Mouse (Mus musculus) C2C12 (cell line): ENCODE data around the gene Evx2.

ENCODE experiments used
- CTCF ChIP-seq: IDR thresholded peaks from one replicate; pipeline ENCODE4 v1.5.1; 2011; ENCODE audit not compliant: control insufficient read depth, insufficient read depth, insufficient read length
- FOSL1 ChIP-seq: IDR thresholded peaks from one replicate; pipeline ENCODE4 v1.8.0; 2011; ENCODE audit warnings: mild to moderate bottlenecking, low read length; ENCODE audit not compliant: poor library complexity, insufficient read depth, severe bottlenecking
- MAX ChIP-seq: IDR thresholded peaks from one replicate; pipeline ENCODE4 v1.6.1; 2011; ENCODE audit warnings: mild to moderate bottlenecking, control low read depth
- USF1 ChIP-seq: IDR thresholded peaks from one replicate; pipeline ENCODE4 v1.6.1; 2011; ENCODE audit warnings: low read depth, mild to moderate bottlenecking, control low read depth, moderate library complexity

DNA sequence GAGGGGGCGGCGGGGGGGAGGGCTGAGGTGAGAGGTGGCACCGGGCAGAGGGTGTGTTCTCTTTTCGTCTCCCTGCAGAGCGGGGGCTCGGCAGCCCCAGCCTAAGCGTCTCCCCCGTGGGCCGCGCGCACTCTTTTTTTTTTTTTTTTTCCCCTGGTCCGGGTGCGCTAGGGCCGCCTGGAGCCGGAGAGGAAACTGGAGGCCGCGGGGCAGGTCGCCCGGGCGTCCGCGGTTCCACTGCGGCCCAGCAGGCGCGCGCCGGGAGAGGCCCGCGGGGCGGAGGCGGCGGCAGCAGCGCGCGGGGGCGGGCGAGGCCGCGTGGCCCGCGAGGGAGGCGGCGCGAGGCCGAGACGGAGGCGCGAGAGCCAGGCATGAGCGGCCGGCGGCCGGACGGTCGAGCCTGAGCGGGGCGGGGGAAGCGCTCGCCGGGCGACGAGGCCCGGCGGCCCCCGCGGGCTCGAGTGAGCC is 45.7 kb upstream of the Evx2 start:
- TF ChIP-seq CTCF (no peak), MAX (no peak), USF1 (no peak), FOSL1 (no peak)
